Mouse (Mus musculus) right cerebral cortex, postnatal 4 days (tissue): ENCODE data around the gene Cenpo.
"Not testable (repeated sequence)": the region's sequence is repeated elsewhere in the genome, so short reads cannot be mapped to it uniquely, and the experiment has no call there.

ENCODE experiments used
- DNase-seq: peaks from one replicate; pipeline ENCODE4 v3.0.0-alpha.2; 2022

Cenpo gene

DNA sequence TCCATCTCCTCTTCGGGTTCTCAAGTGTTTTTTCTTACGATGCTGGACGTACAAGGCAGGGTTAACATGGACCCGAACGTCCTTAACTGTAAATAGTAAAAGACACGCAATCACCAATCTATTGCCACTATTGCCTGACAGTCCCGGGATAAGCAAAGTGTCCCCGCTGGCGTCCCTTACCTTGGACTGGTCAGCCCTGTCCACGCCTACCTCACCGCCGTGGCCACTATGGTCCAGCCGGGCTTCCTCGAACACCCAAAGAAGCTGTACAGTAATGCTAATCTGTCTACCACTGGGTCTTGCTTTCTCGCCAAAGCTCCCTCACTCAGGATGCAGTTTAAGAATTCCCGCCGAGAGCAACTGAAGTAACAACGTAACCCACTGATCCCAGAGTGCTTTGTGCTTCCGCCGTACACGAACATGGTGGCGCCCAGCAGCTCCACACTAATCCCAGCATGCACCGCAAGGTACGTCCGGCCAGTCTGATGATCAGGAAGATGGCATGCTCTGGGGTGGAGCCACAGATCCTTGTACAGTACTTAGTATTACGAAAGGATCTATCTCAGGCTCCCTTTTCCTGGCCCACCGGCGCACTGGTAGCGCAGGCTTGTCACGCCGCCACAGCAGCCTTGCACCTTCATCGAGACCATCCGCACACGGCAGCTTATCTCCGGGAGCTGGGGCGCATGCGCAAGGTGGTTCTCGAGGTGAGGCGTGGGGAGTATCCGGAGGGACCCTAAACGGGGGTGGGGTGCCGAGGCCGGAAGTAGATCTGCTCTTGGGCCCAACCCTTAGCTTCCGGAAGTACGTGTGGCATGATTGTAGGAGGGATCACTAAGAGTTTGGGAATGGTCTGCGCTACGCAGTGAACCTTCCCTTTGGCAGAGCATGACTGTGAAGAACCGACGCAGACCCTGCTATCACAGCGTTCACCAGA lies at the start of gene Cenpo, which contains the start of gene Ptrhd1:
Gene Cenpo (minus strand): TSS at position 723 of the 937 bp plus-strand sequence.
Gene Ptrhd1 (plus strand): TSS at position 456 of the 937 bp plus-strand sequence.
- peak; percentile 92 for DNase-seq

DNA sequence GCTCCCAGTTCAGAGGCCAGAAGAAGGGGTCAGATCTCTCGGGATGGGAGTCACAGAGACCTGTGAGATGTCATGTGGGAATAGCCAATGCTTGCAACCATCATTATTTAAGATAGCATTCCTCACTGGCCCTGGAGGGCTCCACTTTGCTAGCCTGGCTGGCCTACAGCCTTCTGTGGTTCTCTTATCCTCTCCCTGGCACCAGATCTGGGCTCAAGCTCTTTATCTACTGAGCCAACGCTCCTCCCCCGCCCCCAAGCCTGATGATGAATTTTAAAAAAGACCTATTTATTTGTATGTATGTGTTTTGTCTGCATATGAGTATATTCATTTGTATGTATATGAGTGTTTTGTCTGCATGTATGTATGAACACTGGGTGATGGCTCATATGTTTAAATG lies 45.8 kb upstream of the Cenpo start:
- DNase-seq, result no peak

GRCm38 (mm10) chr12:4278978-4279755 lies 45.1 kb upstream of the Cenpo start:
- no peak for DNase-seq

- no peak for DNase-seq
These were observed 37.0 kb upstream of the Cenpo start for GRCm38 (mm10) chr12:4271078-4271477.

- DNase-seq, result peak; percentile 39
These were observed 33.7 kb upstream of the Cenpo start for GRCm38 (mm10) chr12:4267765-4268164.

GRCm38 (mm10) chr12:4252742-4253655 lies 18.9 kb upstream of the Cenpo start:
- no peak for DNase-seq

DNA sequence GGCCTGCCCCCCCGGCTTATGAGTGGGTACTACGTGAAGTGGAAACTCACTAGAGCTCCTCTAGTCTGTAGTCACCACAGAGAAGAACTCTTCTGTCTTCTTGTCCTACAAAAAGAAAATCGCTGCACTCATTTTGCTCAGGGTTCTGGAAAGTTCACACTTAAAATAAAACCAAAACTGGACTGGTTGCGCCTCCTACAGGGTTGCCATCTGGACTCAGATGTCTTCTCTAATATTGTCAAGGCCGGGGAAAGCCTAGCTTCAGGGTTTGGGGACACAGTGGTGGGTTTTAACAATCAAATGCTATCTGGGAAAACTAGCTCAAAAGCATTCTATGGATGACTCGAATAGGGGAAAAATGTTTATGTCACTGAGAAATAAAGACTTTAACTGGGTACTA lies 15.7 kb upstream of the Cenpo start:
- DNase-seq, result no peak

GRCm38 (mm10) chr12:4245742-4246141 lies 11.6 kb upstream of the Cenpo start:
- DNase-seq, result no peak

GRCm38 (mm10) chr12:4243805-4244204 lies 9.7 kb upstream of the Cenpo start:
- DNase-seq, result no peak

DNA sequence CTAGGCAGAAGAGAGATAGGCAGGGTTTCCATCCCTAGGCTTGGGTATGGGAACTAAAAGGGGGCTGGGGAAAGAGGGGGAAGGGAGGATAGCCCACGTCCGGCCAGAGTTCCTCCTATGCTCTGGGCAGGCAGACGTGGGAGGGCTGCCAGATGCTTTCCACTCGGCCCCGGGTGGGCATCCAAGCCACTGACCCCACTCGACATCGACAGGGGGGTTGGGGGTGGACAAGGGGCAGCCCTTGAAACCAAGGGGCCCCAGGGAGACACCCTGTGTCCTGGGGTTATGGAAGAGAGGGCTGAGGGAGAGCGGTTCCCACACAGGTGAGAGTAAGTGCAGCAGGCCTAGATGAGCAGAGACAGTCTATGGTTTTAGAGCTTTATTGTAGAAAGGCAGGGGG lies 6.2 kb upstream of the Cenpo start:
- not testable (repeated sequence) for DNase-seq

DNA sequence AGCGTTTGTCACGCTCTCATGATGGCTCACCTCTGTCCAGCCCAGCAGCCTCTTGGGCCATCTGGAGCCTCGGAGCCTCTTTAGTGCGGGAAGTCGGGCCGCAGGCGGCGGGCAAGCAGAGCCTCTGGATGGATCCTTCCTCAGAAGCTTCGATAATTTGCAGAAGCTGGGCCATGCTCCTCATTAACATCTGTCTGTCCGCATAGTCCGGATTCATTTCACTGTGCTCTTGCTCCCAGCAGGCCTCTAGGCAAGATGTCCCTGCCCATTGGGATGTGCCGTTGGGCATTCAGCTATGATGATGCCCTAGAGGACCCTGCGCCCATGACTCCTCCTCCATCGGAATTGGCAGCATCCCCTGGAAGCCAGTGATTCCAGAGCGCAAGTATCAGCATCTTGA lies 3.4 kb upstream of the Cenpo start:
- DNase-seq, result no peak

- no peak for DNase-seq
These were observed 1.3 kb downstream of the Cenpo start for GRCm38 (mm10) chr12:4232777-4233176.

GRCm38 (mm10) chr12:4230156-4230555 lies 3.9 kb downstream of the Cenpo start:
- DNase-seq, result no peak

GRCm38 (mm10) chr12:4212908-4213307 lies 21.2 kb downstream of the Cenpo start:
- DNase-seq, result no peak

GRCm38 (mm10) chr12:4211174-4211573 lies 22.9 kb downstream of the Cenpo start:
- no peak for DNase-seq

- DNase-seq, result peak; percentile 1
These were observed 24.9 kb downstream of the Cenpo start for GRCm38 (mm10) chr12:4209196-4209595.

GRCm38 (mm10) chr12:4208405-4209133 lies 25.5 kb downstream of the Cenpo start:
- DNase-seq, result peak; percentile 60

GRCm38 (mm10) chr12:4206106-4206505 lies 28.0 kb downstream of the Cenpo start:
- DNase-seq, result no peak

DNA sequence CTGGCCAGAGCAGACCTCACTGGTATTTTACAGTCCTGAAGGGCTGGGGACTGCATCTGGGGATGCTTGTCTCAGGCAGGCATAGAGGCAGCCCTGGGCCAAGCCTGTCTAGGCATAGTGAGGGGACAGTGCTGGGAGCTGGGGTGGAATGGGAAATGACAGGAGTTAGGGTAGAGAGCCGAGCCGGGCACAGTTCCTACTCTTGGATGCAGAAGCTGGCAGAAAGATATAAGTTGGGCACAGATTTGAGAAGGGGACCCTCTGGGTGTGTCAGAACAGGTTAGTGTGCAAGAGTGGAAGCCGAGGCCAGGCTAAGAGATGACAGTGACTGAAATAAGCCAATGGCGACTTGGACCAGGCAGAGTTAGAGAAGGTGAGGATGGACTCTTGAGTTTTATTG lies 31.9 kb downstream of the Cenpo start:
- DNase-seq, result no peak

GRCm38 (mm10) chr12:4201454-4202200 lies 32.5 kb downstream of the Cenpo start:
- no peak for DNase-seq

GRCm38 (mm10) chr12:4199271-4199670 lies 34.8 kb downstream of the Cenpo start:
- no peak for DNase-seq
